In genomic region chr5:130063760-130064159, GRCm38 (mm10) we compare ENCODE assay signal across 11 mouse cellular contexts. TPM values are rescaled to one million over a fixed set of nuclear protein-coding genes. Genes with fewer than 3 reads are reported as not detected.
DNase-seq lines count a peak whose midpoint lies in the region; ATAC-seq lines count a peak whose summit lies in the region.
"Had no signal": no experiment of that assay in that cellular context is flagged by ENCODE, and none has a peak within 500 bp of the region (broad histone marks: within the 10 kb centered on the region; RNA-seq: fewer than 3 reads in every experiment).

No protein-coding gene starts in this region.

- no peak for ATAC-seq in activated CD4-positive, CD25-positive, alpha-beta regulatory T cell, adult 4 months
- ATAC-seq: forebrain, embryonic 16.5 days had no signal

- DNase-seq in adrenal gland, postnatal 10 days, result peak; percentile 50
- no peak for DNase-seq in adrenal gland, adult 8-10 months
- peak; percentile 28 for DNase-seq in 3T3-L1 (ENCODE audit: low read depth, low spot score)
- DNase-seq in cerebellum, adult 11-12 months, result peak; percentile 81
- peak; percentile 70 to 77 for DNase-seq in cerebellum, postnatal 14 days
- no peak for DNase-seq in gastrocnemius, adult 18-20 months (ENCODE audit: low spot score)
- no peak for DNase-seq in embryo, embryonic 10 days (ENCODE audit: low spot score)
- DNase-seq: adrenal gland, postnatal 36 days; kidney, adult 11 months had no signal

RNA-seq across cellular contexts. Expression of gene Tpst1, which starts 9.4 kb away (rescaled TPM):
- total RNA-seq in adrenal gland, postnatal 10 days (2021), result 10 to 100 TPM; 35.1 to 40.0 TPM
- 10 to 100 TPM; 46.9 to 86.8 (median 67.7) TPM for total RNA-seq in adrenal gland, adult 8-10 months (2022)
- total RNA-seq in gastrocnemius, adult 18-20 months (2021), result 1 to 10 TPM; 3.3 to 4.1 TPM
- polyA plus RNA-seq in activated CD4-positive, CD25-positive, alpha-beta regulatory T cell, adult 4 months (2017; shearing (Covaris generic)), result 1 to 10 TPM; 1.4 to 3.1 TPM

RNA-seq across cellular contexts. Expression of gene Crcp, which starts 34.7 kb away (rescaled TPM):
- total RNA-seq in adrenal gland, postnatal 10 days (2021), result 10 to 100 TPM; 27.7 to 34.4 TPM
- 10 to 100 TPM; 44.8 to 48.3 (median 47.7) TPM for total RNA-seq in adrenal gland, adult 8-10 months (2022)
- 10 to 100 TPM; 19.3 to 20.3 TPM for total RNA-seq in gastrocnemius, adult 18-20 months (2021)
- polyA plus RNA-seq in activated CD4-positive, CD25-positive, alpha-beta regulatory T cell, adult 4 months (2017; shearing (Covaris generic)), result 10 to 100 TPM; 43.7 to 70.6 TPM

RNA-seq across cellular contexts. Expression of gene Asl, which starts 34.7 kb away (rescaled TPM):
- total RNA-seq in adrenal gland, postnatal 10 days (2021), result 100 to 1,000 TPM; 120 to 174 TPM
- total RNA-seq in adrenal gland, adult 8-10 months (2022), result 100 to 1,000 TPM; 137 to 158 (median 148) TPM
- total RNA-seq in gastrocnemius, adult 18-20 months (2021), result 10 to 100 TPM in 1 of 2 experiments, 1 to 10 TPM in 1; 8.8 to 12.4 TPM
- 100 to 1,000 TPM in 1 of 2 experiments, 10 to 100 TPM in 1; 88.6 to 112 TPM for polyA plus RNA-seq in activated CD4-positive, CD25-positive, alpha-beta regulatory T cell, adult 4 months (2017; shearing (Covaris generic))

Comparison
In these comparisons a context has a peak if more than half of its experiments do, and no peak if none do; other contexts are left out.
1. DNase-seq: peak in adrenal gland, postnatal 10 days (single experiment), 3T3-L1 (single experiment), cerebellum, adult 11-12 months (single experiment) and cerebellum, postnatal 14 days (2 of 2); none in adrenal gland, adult 8-10 months (single experiment), gastrocnemius, adult 18-20 months (single experiment) and embryo, embryonic 10 days (single experiment).
2. RNA of gene Tpst1, which starts 9.4 kb away (total RNA-seq): 46.9 to 86.8 TPM in adrenal gland, adult 8-10 months and 35.1 to 40.0 TPM in adrenal gland, postnatal 10 days; 3.3 to 4.1 TPM in gastrocnemius, adult 18-20 months; every median in the first group is over 4 times any median in the second.
3. RNA of gene Asl, which starts 34.7 kb away (total RNA-seq): 120 to 174 TPM in adrenal gland, postnatal 10 days and 137 to 158 TPM in adrenal gland, adult 8-10 months; 8.8 to 12.4 TPM in gastrocnemius, adult 18-20 months; every median in the first group is over 4 times any median in the second.